Mouse (Mus musculus) monocyte, adult 2 months (primary cell): ENCODE results near the gene Cacna2d4.

ENCODE experiments used
- DNase-seq, 2 experiments: peaks; one replicate each; pipeline ENCODE4 v3.0.0; 2022; ENCODE audit warnings: low spot score in 2 of 2, low read depth in 1 of 2

Gene Cacna2d4

GRCm38 (mm10) chr6:119220297-119220696 is 16.0 kb upstream of the Cacna2d4 start:
- DNase-seq, result no peak

DNA sequence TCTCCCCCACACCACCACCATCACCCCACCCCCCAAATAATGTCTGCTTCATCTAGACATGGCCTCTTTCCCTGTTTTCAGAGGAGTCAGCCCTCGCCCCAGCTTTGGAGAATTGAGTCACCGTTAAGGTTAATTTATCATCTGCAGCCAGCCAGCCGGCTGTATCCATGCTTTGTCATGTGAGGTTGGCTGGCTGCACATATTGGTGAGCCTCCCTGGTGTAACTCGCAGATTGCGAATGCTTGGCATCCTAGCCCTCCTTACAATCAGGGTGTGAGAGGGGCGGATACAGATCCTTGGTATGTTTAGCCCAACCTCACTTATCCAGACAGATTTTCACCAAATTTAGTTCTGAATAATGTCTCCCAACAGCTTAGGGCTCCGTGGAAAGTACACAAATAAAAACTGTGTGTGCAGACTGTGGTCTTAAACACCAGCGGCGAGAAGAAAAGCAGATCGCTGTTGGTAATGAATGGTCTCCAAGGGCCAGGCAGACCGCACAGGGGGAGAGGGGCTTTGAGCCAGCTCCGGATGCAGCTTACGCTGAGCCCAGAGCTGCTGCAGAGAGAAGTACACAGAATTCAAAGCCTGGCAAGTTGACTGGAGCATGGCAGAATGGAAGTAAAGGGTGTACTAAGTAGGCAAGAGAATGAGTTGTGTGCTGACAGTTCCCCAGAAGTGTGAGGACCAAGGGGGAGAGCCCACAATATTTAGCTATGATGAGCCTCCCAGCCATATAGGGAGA is 11.7 kb upstream of the Cacna2d4 start:
- DNase-seq, result no peak

GRCm38 (mm10) chr6:119225226-119225625 is 11.1 kb upstream of the Cacna2d4 start:
- no peak for DNase-seq

DNA sequence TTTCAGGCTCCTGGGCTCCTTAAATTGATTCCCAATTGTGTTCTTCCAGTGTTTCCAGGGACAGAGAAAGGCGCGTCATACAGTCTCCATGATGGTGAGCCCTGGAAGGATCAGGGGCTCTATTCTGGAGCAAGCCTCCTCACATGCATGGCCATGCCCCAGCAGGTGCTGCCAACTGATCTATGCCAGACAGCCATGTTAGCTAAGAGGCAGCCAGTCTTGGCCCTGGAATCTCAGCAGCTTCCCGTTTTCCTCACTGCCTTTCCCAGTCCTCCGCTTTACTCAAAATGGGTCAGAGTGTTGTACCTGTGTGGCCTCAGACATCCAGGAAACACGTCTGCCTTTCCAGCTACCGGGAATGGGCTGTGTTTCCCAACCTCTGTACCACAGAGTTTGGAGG is 10.6 kb upstream of the Cacna2d4 start:
- no peak for DNase-seq

DNA sequence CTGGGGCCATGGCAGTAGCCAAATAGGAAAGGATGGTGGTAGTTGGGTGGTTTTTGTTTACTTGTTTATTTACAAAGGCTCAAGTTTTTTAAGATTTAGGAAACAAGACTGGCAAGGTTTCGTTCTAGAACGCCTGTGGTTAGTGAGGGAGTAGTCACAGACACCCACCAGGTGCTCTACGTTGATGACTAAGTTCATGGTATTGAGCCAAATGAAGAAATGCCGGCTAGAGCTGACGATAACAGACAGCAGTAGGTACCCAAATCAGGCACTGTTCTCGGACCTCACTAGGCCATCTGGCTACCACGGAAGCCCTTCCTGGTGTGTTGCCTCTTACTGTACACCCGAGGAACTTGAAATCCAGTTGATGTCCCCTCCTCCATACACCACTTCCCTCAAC is 9.3 kb upstream of the Cacna2d4 start:
- DNase-seq, result no peak

- no peak for DNase-seq
These were observed 7.3 kb upstream of the Cacna2d4 start for GRCm38 (mm10) chr6:119228861-119229603.

- no peak for DNase-seq
These were observed 3.3 kb upstream of the Cacna2d4 start for GRCm38 (mm10) chr6:119233066-119233465.

DNA sequence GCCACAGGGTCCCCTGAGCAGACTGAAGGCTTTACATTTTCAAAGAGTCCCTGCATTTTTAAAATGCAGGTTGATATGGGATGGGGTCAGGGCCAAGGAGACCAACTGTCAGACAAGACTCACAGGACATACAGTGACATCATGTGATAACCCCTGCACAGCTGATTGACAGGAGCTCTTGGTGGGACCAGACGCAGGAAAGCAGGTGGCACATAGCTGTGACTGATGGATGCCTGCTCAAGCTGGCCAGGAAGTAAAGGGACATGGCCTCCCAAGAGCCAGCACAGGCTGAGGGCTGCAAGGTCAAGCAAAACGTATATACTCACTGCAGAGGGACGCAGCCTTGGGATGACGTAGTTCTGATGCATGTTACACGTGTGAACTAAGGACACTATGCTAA is 885 bp upstream of the Cacna2d4 start:
- DNase-seq, result no peak

GRCm38 (mm10) chr6:119237427-119237989 is 1.2 kb downstream of the Cacna2d4 start:
- DNase-seq, result no peak

- no peak for DNase-seq
These were observed 3.1 kb downstream of the Cacna2d4 start for GRCm38 (mm10) chr6:119239341-119240005.

- DNase-seq, result no peak
These were observed 3.9 kb downstream of the Cacna2d4 start for GRCm38 (mm10) chr6:119240256-119240655.

DNA sequence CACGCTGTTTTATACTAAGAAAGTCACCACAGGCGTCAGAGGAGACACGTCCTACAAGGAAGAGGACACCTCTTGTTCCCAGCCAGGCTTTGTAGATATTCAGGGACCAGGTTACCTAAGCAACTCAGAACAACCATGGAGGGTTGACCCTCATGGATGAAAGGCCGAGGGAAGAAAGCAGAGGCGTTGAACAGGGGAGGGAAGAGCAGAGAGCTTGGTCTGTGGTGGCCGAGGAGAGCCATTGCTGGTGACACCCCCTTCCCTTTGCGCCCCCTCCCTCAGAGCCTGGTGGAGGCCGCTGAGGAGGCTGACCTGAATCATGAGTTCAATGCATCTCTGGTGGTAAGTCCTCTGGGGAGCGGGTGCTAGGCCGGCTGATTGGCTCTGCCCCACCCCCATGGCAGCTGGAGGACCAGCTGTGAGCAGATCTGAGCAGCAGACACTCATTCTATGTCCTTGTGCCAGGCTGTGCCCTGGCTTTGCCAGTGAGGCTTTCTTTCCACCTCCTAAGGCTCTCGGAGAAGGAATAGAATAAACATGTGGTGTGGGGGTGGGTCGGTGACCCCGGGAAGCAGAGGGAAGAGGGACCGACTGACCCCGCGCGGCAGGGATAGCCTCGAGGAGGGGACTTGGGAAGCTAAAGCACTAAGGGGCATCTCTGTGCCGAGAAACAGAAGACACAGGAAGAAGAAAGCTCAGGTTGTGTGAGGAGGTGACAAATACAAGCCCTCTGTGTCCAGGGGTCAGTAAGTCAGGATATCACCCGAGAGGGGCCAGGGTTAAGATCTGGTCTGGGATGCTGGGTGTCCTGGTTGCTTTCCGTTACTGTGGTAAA is 4.8 kb downstream of the Cacna2d4 start:
- DNase-seq, result no peak

DNA sequence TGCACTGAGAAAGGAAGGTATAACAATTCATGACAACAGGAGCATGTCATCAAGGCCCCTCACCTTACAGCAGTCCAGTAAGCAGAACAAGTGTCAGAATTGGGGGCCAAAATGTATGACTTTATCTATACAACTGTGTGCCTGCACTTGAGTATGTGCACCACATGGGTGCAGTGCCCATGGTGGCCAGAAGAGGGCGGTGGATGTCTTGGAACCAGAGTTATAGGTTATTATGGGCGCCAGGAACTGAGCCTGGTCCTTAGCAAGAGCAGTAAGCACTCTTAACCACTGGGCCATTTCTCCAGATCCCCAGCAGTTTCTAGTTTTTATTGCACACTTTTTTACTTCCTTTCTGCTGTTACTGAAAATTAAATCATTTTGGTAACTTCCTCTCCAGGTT is 9.8 kb downstream of the Cacna2d4 start:
- no peak for DNase-seq

DNA sequence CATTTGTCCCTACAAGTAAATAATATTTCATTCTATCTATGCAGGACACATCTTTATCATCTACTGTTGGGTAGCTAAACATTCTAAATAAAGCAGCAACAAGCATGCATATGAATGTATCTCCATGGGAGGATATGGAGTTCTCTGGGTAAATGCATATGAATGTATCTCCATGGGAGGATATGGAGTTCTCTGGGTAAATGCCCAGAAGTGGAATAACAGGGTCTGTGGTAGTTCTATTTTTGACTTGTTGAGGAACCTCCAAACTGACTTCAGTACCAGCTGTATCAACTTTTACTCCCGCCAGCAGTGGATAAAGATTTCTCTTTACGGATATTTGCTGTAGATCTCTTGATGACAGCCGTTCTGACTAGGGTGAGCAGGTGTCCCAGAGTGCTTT is 12.3 kb downstream of the Cacna2d4 start:
- no peak for DNase-seq

GRCm38 (mm10) chr6:119249726-119250125 is 13.4 kb downstream of the Cacna2d4 start:
- DNase-seq, result no peak

DNA sequence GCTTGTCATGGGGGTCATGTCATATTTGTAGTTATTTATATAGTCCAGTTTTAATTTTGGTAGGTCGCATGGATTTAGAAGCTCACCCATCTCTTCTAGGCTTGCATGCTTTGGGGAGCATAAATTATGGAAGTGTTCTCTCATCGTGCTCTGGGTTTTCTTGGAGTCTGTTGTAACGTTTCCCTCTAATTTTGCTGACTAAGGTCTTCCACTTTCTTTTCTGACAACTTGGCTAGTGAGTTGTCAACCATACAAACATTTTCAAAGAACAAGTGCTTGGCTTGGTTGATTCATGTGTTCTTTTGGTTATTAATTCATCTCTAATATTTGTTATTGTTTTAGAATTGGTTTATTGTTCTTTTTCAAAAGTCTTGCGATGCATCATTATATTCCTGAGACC is 15.4 kb downstream of the Cacna2d4 start:
- no peak for DNase-seq

DNA sequence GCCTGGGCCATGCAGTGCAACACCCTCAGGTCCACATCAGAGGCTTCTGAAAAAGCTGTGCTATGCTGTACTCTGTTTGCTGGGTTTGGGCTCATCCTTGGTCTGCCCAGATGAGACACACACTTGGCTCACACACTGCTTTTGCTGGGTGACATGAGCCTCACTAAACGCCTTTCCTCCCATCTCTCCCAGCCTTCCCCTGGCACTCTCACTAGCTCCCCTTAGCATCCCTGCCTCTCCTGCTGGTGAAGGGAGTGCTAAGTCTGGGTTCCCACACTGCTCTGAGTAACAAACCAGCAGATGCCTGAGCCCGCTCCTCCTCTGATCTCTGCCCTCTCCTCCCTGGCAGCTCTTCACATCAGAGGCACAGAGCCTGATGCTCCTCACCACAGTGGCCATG is 40.4 kb downstream of the Cacna2d4 start:
- DNase-seq, result no peak

- DNase-seq, result no peak
These were observed 44.4 kb downstream of the Cacna2d4 start for GRCm38 (mm10) chr6:119280761-119281160.

DNA sequence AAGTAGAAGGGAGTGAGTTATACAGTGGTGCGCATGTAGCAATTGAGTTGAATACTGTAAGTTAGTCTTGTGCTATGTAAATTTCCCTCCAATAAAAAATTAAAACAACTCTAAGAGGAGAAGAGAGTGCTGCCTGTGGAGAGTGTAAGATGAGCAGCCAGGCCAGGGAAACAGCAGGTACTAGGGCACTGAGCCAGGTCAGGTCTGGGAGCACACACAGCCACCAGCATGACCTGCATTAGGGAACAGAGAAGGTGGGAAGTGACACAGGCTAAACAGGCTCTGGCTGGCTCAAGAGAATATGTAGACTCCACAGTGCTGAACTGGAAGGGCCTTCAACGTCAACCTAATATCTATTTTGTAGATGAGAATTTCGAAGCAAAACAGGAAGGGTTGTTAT is 65.0 kb downstream of the Cacna2d4 start:
- DNase-seq, result no peak

GRCm38 (mm10) chr6:119303331-119303730 is 67.0 kb downstream of the Cacna2d4 start:
- DNase-seq, result no peak

DNA sequence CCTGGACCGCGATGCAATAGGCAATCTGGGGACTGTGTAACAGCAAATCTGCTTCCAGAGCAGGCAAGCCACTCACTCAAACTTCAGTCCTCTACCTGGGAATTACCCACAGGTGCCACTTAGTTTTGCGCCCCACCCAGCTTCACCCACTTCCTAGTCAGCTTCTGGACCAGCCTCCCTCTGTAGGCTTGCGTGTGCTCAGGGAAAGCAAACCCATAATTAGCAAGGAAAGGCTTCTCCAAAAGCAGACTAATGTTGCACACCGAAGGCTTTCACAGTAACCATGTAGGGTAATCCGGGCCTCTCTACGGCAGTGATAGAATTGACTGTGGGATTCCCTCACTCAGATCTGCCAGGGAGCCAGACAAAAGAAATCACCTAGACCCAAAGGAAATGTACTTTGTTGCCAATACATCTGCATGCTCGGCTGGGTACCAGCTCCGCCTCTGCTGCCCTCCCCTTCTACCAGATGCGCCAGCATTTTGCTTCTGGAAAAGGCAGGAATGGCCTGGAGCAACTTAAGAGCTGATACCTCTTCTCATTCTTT is 71.6 kb downstream of the Cacna2d4 start:
- no peak for DNase-seq
